Mouse (Mus musculus): ENCODE measurements around the gene Stpg4.

Gene Stpg4

DNA sequence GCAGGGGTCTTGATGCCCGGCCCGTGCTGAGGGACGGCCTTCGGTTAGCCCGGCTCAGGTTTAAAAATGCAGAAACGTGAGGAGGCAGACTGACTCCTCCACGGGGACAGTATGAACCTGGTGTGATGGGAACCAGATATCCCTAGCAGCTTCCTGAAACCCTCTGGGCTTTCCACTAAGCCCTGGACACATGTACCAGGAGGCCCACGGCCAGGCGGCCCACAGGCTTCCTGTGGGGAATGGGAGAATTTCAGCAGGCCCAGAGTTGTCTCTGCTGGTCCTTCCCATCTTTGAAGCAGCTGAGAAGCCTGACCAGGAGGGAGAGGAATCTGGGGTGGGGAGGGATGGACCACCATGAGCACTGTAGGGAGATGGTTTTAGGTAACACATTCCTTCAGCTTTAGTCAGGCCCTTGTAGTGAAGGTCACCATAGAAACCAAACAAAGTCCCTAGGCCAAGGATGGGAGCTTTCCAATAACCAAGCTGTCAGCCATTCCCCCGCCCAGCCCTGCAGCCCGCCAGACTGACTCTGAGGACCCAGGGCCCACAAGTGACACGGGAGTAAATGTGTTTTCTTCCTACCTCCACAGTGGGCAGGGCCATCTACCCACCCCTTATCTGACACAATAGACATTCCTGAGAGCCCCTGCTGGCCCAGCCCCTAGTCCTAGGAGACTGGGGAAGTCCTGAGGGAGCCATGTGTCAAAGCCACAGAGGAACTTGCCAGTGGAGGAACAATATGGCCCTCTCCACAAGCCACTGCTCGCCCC, 76.9 kb downstream of the Stpg4 start:
- DNase-seq (ENCODE audit: low spot score in 2 of 2), result no peak

- no peak for DNase-seq (ENCODE audit: low spot score in 2 of 2)
Measured at GRCm38 (mm10) chr17:87349575-87349974, 78.0 kb downstream of the Stpg4 start.

- DNase-seq (ENCODE audit: low spot score in 2 of 2), result no peak
Measured at GRCm38 (mm10) chr17:87349069-87349468, 78.5 kb downstream of the Stpg4 start.

DNA sequence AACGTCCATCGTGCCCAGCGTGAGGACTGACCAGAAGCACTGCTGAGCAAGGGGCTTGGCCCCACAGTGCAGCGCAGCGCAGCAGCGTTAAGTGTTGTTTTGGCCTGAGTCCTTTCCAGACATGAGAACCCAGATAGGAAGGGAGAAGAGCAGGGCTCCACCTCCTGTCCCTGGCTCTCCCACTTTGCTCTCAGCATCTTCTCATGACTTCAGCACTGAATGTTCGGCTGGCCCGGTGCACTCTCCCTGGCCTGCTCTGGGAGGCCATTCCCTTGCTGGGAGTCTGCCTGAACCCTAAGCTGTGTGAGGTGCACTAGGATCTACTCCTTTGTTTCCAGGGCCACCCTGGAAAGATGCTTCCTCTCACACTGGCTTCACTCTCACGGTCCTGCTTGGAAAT, 79.2 kb downstream of the Stpg4 start:
- DNase-seq (ENCODE audit: low spot score in 2 of 2), result no peak

- no peak for DNase-seq (ENCODE audit: low spot score in 2 of 2)
Measured at GRCm38 (mm10) chr17:87345252-87345593, 82.3 kb downstream of the Stpg4 start.

- no peak for DNase-seq (ENCODE audit: low spot score in 2 of 2)
Measured at GRCm38 (mm10) chr17:87344441-87345251, 82.9 kb downstream of the Stpg4 start.

- no peak for DNase-seq (ENCODE audit: low spot score in 2 of 2)
Measured at GRCm38 (mm10) chr17:87343060-87343703, 84.4 kb downstream of the Stpg4 start.

Measured in frontal cortex, postnatal 14 days (tissue).